Mouse (Mus musculus) frontal cortex, adult 2 months (tissue): ENCODE data around the gene Mier3. TPM values are rescaled to one million over a fixed set of nuclear protein-coding genes. Genes with fewer than 3 reads are reported as not detected.

Experiments used
- polyA plus RNA-seq: library from polyadenylated mRNA; depleted of rRNA; stranded (reverse); fragments of >200 nt; gene quantifications from 2 replicates; pipeline ENCODE4 v1.2.3, GENCODE M21; 2012; rRNA removed

The Mier3 gene
- polyA plus RNA-seq, 1 experiment: 14.6 TPM

Other genes with a start within 250 kb of the Mier3 start
- gene Gpbp1, start 190.9 kb upstream of the Mier3 start, polyA plus RNA-seq: 50.5 and 56.9 TPM in 2 replicates
- not detected in 2 replicates for gene Gm49496, start 131.0 kb upstream of the Mier3 start, polyA plus RNA-seq
- gene Gm10198, start 88.2 kb upstream of the Mier3 start, polyA plus RNA-seq: not detected in 2 replicates
- gene Map3k1, start 128.0 kb downstream of the Mier3 start, polyA plus RNA-seq: 28.7 and 35.3 TPM in 2 replicates